Mouse (Mus musculus) splenic B cell, adult 2 months (primary cell): ENCODE measurements around the gene 1700023F06Rik.

Experiments
- DNase-seq: peaks from one replicate; pipeline ENCODE4 v3.0.0-alpha.2; 2011; ENCODE audit warnings: low read depth, low spot score
- H3K27me3 ChIP-seq: 2 replicates; pipeline ENCODE4 v1.6.1; 2012; ENCODE audit warnings: mild to moderate bottlenecking, low read length, moderate library complexity, mixed read lengths; ENCODE audit not compliant: control insufficient read depth, poor library complexity, insufficient read depth, severe bottlenecking
- H3K36me3 ChIP-seq: 2 replicates; pipeline ENCODE4 v1.6.1; 2012; ENCODE audit warnings: mild to moderate bottlenecking, low read length, moderate library complexity, mixed read lengths; ENCODE audit not compliant: control insufficient read depth, poor library complexity, insufficient read depth, severe bottlenecking

The 1700023F06Rik gene

GRCm38 (mm10) chr11:103171703-103172391 is 36.5 kb downstream of the 1700023F06Rik start:
- DNase-seq = peak; percentile 57
- Histone ChIP-seq H3K36me3 (no peaks in the 10 kb centered on the region), H3K27me3 (no peaks in the 10 kb centered on the region)

GRCm38 (mm10) chr11:103171286-103171620 is 37.1 kb downstream of the 1700023F06Rik start:
- H3K27me3 ChIP-seq = no peaks in the 10 kb centered on the region
- no peaks in the 10 kb centered on the region for H3K36me3 ChIP-seq
- no peak for DNase-seq

GRCm38 (mm10) chr11:103170494-103171285 is 37.7 kb downstream of the 1700023F06Rik start, which contains the start of gene Fmnl1:
Gene Fmnl1 (plus strand): TSS chr11:103171107.
- Histone ChIP-seq H3K36me3 (no peaks in the 10 kb centered on the region), H3K27me3 (no peaks in the 10 kb centered on the region)
- DNase-seq = peak; percentile 73

GRCm38 (mm10) chr11:103170111-103170493 is 38.3 kb downstream of the 1700023F06Rik start:
- peak; percentile 44 for DNase-seq
- no peaks in the 10 kb centered on the region for H3K27me3 ChIP-seq
- H3K36me3 ChIP-seq = no peaks in the 10 kb centered on the region

- DNase-seq = no peak
- no peaks in the 10 kb centered on the region for H3K27me3 ChIP-seq
- H3K36me3 ChIP-seq = no peaks in the 10 kb centered on the region
These were observed 38.7 kb downstream of the 1700023F06Rik start for GRCm38 (mm10) chr11:103169664-103170063.

- Histone ChIP-seq H3K36me3 (no peaks in the 10 kb centered on the region), H3K27me3 (no peaks in the 10 kb centered on the region)
- DNase-seq = peak; percentile 87
These were observed 39.5 kb downstream of the 1700023F06Rik start for GRCm38 (mm10) chr11:103168690-103169390.

GRCm38 (mm10) chr11:103164391-103164790 is 44.0 kb downstream of the 1700023F06Rik start:
- no peak for DNase-seq
- no peaks in the 10 kb centered on the region for H3K36me3 ChIP-seq
- H3K27me3 ChIP-seq = no peaks in the 10 kb centered on the region

GRCm38 (mm10) chr11:103162132-103162531 is 46.2 kb downstream of the 1700023F06Rik start:
- DNase-seq = peak; percentile 63
- H3K27me3 ChIP-seq = no peaks in the 10 kb centered on the region
- H3K36me3 ChIP-seq = no peaks in the 10 kb centered on the region

GRCm38 (mm10) chr11:103161449-103161848 is 46.9 kb downstream of the 1700023F06Rik start:
- H3K36me3 ChIP-seq = no peaks in the 10 kb centered on the region
- no peaks in the 10 kb centered on the region for H3K27me3 ChIP-seq
- DNase-seq = no peak

- H3K36me3 ChIP-seq = no peaks in the 10 kb centered on the region
- DNase-seq = no peak
These were observed 47.6 kb downstream of the 1700023F06Rik start for GRCm38 (mm10) chr11:103160738-103161137.

GRCm38 (mm10) chr11:103158621-103159478 is 49.5 kb downstream of the 1700023F06Rik start:
- Histone ChIP-seq H3K36me3 (no peaks in the 10 kb centered on the region), H3K27me3 (no peaks in the 10 kb centered on the region)
- peak; percentile 95 for DNase-seq

More at GRCm38 (mm10) chr11:103160738-103161137, 47.6 kb downstream of the 1700023F06Rik start:
- H3K27me3 ChIP-seq = no peaks in the 10 kb centered on the region

- Histone ChIP-seq H3K27me3 (no peaks in the 10 kb centered on the region), H3K36me3 (no peaks in the 10 kb centered on the region)
- no peak for DNase-seq
These were observed 58.6 kb downstream of the 1700023F06Rik start for GRCm38 (mm10) chr11:103149771-103150170.
